Mouse (Mus musculus) urinary bladder, postnatal 14 days (tissue): ENCODE measurements around the gene Pank3.
"Not testable (repeated sequence)": the region's sequence is repeated elsewhere in the genome, so short reads cannot be mapped to it uniquely, and the experiment has no call there.

Experiments
- DNase-seq: peaks from one replicate; pipeline ENCODE4 v3.0.0; 2021; ENCODE audit warnings: low spot score

Gene Pank3

DNA sequence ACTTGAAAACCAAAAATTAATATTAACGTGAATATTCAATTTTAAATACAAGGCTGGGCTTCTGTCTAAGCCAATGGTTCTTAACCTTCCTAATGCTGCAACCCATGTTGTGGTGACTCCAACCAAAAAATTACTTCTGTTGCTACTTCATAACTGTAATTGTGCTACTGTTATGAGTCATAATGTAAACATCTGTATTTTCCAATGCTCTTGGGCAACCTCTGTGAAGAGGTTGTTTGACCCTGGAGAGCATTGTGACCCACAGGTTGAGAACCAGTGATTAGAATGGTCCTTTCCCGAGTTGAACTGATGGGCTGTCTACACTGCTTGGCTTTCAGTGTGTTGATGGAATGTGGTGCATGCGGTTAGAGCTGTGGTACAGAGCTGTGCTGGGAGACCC is 7.2 kb downstream of the Pank3 start:
- no peak for DNase-seq

DNA sequence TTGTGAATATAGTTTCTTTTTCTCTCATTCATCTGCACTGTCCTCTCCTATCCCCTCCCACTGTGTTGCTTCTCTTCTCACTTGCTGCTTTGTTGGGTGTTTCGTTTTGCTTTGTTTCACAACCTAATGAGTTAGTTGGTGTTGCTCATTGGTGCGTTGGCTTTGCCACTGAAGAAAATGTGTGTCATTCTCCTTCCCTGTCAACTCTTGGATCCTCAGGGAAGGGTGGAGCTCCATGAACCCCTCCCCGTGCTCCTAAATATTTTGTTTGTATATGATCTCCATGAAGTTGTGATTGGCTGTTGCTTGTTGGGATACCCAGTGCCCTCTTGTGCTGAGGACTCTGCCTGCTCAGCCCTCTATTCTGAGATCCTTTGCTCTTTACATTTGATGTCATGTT is 11.1 kb downstream of the Pank3 start:
- no peak for DNase-seq

DNA sequence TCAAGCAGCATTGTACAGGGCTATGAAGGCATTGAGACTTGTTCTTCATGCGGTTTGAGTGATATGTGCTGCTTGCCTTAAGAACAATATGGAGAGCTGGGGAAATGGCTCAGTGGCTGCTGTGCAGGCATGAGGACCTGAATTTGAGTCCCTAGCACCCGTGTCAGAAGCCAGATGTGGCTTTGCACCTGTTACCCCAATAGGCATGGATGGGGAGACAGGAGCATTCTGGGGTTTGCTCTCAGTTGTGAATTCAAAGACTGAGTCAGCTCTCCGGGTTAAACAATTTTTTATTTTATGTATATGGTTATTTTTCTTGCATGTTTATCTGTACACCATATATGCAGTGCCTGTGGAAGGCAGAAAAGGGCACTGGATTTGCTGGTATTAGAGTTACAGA is 13.2 kb downstream of the Pank3 start:
- no peak for DNase-seq

DNA sequence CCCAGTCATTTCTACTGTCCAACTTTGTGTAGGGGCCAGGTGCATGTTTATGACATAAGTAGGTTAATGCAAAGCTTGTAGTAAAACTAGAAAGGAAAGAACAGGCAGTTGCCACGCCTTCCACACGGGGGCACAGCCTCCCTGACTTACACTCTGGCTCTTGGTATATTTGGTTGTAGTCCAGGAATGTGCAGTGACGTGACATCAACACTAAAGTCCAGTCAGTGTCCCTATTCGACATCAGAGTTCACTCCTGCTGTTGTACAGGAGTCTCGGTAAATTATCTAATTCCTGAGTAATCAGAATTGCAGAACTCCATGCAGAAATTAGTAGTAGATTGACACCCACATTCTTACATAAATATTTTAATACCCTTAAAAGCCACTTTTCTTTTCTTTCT is 13.8 kb downstream of the Pank3 start:
- no peak for DNase-seq

DNA sequence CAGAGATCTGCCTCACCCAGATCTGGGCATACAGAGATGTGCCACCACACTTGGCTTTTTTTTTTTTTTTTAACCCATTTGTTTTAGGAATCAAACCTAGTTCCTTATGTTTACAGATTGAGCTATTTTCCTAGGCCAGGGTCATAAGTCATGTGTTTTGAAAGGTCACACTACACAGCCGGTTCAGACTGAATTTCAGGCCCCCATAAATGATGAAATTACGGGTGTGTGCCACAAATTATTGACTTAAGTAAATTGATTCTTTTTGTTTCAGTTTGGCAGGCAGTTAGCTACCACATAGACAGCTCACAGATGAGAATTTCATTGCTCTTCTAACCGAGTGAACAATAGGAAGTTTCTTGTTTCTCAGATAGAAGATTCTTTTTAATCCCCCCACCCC is 14.7 kb downstream of the Pank3 start:
- DNase-seq: no peak

DNA sequence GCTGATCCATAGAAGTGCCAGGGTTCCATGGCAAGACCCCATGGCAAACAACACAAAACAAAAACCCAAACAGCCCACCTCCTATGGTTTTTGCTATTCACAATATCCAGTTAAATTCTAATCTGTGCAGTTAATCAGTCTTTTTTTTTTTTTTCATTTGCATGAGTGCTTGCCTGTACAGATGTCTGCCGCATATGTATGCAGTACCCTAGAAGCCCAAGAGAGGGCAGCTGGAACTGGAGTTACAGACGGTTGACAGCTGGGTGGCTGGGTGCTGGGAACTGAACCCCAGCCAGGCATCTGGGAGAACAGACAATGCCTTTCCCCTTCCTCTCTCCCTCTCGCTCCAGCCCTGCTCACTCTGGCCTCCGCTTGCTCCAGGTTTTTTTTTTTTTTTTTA is 15.3 kb downstream of the Pank3 start:
- DNase-seq: no peak

DNA sequence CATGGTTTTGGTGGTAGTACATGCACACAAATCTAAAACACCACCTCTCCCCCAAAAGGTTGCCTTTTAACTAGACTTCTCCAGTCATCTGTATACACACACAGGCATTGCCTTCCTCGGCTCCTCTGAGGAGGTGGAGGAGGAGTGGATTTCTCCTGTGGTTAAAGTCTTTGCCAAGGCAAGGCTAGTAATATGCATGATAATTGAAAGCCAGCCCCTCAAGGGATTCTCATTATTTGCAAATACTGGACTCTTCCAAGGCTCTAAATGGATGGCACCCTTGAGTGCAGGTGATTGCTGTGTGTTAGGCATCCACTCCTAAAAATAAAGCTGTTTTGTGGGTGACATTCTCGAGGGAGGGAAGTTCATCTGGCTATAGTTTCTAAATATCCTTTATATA is 19.2 kb downstream of the Pank3 start:
- DNase-seq: no peak

DNA sequence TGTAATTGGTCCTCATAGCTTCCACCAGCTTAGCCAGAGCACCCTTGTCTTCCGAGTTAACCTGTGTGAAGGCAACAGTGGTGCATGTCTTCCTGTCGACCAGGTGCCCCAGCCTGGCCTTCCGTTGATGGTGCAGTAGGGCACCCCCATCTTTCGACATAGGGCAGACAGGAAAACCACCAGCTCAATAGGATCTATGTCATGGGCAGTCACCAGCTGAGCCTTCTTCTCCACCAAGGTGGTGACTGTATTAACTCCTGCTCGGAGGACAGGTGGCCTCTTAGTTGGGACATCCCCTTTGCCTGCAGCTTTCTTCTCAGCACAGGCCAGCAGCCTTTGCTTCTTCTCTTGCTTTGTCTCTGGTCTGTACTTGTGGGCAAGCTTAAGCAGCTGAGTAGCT is 23.5 kb downstream of the Pank3 start:
- DNase-seq: not testable (repeated sequence)

DNA sequence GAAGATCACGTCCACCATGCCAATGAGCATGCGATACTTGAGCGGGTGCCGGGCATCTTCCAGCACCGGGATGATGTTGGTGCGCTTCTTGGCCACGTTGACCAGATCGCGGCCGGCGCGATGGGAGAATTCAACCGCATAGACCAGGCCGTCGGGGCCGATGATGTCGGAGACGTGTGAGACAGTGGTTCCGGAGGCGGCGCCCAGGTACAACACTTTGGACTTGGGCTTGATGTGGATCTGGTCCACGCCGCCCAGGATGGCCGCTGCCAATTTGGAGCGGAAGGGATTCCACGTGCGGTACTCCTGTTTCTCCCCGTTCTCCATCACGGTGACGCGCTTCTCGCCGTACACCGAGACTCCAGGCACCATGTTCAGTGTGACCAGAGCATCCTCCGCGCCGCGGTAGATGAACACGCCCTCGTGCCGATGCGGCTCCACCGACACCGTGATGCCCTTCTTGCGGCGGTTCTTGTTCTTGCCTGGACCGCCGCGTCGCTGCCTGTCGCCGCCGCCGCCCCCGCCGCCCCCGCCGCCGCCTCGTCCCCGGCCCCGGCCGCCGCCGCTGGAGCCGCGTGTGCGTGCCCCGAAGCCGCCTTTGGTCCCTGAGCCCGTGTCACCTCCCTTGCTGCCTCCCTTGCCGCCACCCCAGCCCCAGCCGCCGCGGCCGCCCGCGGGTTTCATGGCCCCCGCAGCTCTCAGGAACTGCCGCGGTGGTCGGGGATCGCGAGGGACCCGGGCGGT is 28.6 kb downstream of the Pank3 start:
- no peak for DNase-seq

DNA sequence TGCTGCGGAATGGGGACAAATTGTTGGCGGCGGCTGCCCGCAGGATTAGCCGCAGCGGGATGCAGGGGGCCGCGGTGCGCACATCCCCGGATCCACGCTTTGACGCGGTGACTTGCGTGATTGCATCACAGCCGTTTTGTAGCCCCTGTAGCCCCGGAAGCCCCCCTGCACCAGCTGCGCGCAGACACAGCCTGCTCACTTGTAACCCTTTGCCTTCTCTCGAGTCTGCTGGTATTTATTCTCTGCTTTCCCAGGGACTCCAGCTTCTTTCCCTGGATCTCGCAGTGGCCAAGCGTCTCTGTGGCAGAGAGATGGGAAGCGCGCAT is 29.2 kb downstream of the Pank3 start:
- DNase-seq: no peak

DNA sequence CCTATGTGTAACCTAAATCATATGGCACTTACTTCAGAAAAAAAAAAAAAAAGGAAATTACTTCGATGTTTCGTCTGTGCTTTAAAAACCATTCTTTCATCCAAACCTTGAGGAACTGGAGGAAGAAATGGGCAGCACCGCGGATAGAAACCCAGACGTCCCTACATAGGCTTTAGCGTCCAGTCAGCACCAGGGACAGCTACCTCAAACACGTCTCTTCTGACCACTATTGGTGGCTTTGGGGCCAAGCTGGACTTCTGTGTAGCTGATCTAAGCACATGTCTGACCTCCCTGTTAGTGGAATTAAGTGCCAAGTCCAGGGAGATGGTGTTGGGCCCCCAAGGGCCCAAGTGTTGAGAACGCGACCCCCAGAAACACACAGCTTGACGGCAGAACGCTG is 29.6 kb downstream of the Pank3 start, which contains the start of gene Fbll1:
Fbll1 (minus strand) TSS at position 11 of the 400 bp plus-strand sequence.
- DNase-seq: peak; percentile 62

DNA sequence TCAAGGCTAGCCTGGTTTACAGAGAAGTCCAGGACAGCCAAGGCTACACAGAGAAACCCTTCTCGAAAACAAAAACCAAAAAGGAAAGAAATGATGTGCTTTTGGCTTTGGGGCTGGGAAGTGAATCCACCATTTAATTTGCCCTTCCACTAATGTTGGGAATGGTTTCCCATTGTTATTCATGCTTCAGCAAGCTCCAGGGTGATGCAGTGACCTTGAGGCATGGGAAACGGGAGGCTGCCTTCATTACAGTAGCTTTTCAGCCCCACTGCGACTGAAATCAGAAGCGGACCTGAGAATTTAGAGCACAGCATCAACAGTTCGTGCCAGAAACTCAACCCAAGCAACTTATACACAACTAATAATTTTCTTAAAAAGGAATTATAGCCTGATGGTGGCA is 32.0 kb downstream of the Pank3 start:
- no peak for DNase-seq

DNA sequence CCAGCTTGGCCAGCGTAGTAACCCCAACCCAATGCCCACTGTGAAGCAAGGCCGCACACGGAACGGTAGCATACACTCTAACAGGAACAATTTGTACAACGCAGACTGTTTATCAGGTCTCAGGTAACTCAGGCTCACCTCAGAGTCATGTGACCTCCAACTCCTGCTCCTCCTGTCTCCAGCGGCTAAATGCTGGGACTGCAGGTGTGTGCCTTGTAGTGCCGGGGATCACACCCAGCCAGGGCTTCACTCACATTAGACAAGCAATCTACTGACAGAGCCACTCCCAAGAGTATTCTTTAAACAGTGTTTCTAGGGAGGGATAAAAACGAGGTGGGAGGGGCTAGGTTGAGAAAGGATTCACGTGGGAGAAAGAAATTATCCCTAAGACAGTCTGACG is 42.2 kb downstream of the Pank3 start:
- no peak for DNase-seq

DNA sequence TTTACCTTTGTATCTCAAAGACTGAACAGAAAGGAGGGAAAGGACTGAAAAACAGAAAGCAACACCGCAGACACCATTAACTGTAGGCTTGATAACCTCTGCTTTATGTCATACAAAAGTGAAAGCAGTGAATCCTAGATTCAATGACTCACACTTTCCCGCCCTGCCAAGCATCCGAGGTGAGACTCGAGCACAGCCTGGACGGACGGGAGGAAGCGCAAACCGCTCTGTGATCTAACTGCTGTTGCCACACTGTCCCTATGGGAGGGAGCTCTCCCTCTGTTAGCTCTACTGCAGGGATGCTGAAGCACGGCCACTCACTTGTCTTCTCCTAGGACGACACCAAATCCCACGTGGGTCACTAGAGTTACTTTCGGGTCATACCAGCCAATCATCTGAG is 47.0 kb downstream of the Pank3 start:
- no peak for DNase-seq

DNA sequence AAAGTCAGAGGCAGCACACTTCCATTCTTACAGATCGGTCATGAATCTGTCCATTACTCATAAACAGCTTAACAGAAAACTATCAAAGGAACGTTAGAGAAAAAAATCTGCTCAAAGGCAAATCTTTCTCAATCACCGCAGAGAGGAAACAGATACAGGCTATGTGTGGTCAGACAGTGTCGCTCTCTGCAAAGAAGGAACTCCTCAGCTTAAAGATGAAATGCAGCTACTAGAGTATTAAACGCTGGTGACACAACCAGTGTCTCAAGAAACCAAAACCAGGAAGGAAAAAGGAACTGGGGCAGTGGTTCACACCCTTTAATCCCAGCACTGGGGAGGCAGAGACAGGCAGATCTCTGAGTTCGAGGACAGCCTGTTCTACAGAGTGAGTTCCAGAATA is 58.4 kb downstream of the Pank3 start:
- DNase-seq: no peak

DNA sequence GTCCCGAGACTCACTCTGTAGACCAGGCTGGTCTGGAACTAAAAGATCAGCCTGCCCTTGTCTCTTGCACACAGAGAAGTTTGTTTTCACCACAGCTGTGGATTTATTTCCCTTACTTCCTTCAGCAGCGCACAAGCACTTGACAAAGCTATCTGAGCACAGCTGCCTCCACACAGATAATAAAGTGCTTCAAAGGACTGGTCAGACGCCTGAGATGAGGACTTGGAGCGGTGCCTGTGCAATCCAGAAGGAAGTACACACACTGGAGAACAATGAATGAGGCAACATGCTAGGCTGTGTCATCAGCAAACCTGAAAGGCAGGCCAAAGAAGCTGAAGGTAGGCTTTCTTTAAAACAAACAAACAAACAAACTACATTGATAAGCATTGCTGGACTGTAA is 62.9 kb downstream of the Pank3 start:
- DNase-seq: no peak

DNA sequence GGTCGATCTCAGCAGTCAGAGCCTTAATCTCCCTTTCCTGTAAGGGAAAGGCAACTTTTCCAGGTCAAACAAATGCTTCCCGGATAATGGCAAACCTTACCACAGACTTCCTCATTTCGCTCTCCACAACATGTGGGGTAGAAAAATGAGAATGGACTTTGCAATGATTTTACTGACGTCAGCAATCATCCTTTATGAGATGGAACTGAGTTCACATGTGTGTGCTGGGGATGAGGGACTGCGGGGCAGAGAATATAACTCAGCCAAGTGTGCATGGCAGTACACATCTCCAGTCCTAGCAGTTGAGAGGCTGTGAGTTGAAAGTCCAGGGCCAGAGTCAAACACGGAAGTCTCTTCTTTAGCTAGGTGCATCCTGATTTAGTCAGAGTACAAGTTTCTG is 64.0 kb downstream of the Pank3 start:
- DNase-seq: no peak

DNA sequence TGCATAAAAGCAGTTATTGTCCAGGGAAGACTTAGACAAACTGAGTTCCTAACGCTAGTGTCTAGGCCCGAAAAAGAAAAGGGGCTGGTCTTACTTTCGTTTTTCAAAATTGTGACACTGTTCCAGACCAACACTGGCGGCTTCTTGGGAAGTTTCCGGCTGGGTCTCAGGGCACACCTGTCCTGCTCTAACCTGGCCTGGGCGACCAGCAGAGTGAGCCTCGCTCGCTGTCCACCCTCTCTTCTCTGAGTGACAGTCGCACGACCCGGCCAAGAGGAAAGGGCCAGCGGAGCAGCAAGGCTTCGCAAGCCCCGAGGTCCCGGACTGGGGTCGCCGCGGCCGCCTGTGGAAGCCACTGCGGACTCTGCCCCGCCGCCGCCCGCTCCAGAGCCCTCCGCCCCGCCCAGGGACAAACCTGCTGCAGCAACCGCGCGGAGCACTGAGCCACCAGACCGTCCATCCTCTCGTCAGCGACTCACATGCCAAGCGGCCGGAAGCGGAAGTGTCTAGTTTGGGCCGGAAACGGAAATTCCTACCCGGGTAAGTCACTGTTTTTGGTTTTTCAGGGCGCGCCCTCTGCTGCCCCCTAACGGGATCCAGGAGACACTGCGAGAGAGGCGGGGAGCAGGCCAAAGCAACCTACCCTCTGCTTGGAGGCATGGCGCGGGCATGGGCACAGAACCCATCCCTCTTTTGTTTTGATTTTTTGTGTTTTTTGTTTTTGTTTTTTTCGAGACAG is 64.9 kb downstream of the Pank3 start, which contains the start of gene Rars:
Rars (minus strand) TSS at position 485 of the 739 bp plus-strand sequence.
- DNase-seq: peak; percentile 93

DNA sequence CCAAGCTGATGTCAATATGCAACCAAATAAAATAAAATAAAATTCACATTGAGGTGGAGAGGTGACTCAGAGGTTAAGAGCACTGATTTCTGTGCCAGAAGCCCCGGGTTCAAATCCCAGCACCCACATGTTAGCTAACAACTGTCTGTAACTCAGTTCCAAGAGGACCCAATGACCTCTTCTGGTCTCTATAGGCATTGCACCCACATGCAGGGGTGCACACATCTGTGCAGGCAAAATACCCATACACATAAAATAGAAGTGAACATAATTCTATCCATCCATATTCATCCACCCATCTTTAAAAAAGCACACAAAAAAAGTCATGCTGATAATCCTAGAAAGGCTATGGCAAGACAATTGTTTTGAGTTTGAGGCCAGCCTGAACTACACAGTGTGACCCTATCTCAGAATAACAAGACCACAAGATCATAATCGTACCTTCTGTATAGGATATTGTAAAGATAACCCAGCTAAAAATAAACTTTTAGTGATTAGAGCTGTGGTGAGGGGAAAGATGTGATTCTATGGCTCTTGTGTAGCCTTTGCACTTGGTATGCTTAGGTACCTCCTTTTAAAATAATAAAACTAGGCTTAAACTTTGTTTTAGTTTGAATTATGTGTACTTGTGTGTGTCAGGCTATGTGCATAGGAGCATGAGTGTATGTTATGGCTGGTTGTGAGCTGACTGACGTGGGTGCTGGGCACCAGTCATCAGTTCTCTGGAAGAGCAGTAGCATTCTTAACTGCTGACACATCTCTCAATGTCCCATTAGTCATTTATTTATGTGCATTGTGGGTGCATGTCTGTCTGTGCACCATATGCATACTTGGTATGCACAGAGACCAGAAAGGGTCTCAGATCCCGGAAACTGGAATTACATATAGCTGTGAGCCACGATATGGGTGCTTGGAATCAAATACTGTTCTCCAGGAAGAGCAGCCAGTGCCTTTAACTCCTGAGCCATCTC is 68.2 kb downstream of the Pank3 start:
- no peak for DNase-seq

DNA sequence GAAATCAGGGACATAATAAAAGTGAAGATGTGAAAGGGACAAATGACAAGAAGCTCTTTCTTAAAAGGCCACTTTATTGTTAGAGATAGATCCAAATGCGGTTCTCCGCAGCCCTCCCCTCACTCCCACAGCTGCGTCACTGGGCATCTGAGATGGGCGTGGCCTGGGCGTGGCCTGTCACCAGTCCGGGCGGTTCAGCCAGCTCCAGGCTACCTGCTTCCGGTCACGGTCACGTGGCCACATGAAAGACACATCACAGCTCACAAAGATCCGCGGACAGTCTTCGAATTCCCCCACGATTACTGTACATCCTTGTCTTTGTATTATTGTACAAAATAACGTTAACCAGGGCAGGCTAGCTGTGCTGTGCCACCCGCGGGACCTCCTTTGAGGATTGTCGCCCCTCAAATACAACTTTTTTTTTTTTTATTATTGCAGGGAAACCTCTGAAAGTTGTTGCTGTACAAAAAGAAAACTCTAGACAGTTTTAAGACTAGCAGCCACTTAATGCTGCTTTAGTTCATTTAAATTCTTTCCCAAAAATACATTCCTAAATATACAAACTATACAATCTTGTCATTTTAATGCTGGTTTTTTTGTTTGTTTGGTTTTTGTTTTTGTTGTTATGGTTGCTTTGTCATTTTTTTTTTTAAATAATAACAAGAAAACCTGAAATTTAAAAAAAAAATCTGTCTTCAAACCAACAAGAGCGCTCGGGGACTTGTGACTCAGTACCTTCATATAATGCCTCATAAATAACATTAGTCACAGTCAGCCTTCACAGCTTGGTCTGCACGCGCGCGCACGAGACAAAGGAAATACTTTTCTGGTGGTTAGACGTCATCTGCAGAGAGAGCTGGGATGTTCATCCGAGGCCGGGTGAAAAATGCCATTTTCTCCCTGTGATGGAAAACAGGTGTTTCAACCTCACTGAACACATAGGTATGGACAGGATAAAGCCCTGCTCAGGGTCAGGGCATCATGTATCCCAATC is 69.4 kb downstream of the Pank3 start:
- peak; percentile 93 for DNase-seq

DNA sequence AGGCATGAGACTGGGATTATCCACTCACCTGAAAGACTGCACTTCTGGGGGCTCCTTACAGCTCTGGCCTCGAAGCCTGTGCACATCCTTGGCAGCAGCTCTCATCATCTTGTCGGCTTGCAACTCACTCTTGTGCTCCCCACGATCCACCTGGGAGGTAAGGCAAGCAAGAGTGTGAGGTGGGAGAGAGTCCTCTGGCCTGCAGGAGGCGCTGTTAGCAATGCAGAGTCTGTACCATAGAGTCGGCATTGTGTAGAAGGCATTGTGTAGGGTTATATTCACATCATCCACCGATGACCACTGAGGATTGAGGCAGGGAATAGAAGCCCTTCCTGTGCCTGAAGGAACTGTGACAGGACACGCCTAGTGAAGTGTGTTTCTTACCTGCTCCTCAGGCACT is 71.0 kb downstream of the Pank3 start:
- DNase-seq: no peak
